Mouse (Mus musculus): Measurements from ENCODE around the gene Olfr1163.
"Not testable (repeated sequence)": the region's sequence is repeated elsewhere in the genome, so short reads cannot be mapped to it uniquely, and the experiment has no call there.

The Olfr1163 gene

DNA sequence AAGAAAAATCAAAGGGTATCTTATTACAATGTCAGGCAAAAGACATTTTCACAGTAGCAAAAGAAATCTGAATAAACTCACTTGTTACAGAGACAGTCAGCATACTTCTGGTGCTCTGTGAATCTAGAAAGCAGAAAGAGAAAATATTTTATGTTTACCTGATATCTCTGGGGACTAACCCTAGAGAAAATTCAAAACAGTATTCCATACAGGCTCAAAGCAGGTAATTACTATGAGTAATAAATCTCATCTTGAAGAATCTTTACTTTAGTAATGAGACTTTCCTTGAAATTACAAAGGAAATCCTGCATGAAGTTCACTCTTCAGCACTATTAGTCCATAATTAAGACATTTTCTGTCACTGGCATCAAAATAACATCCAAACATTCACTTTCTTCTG is at the start of gene Olfr1163:
Gene Olfr1163, minus strand, starts transcription at position 101 of the 400 bp plus-strand sequence.
- no peak for DNase-seq

DNA sequence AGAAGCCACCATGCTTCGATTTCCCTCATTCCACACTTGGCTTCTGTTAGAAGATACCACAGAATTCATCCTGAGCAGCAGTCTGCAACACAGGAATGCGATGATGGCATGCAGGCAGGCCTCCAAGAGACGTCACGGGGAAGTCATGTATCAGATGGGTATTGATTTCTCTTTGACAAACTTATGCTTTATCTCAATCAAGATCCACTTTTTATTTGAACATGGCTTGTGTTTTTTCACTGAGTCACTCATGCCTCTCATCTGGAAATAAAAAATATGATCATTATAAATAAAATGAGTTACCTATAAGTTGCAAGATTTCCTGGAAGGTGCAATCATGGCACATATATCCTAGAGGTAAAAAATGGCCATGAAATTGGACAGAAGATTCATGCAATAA is 22.2 kb upstream of the Olfr1163 start, which contains the start of gene Olfr1164:
Gene Olfr1164, minus strand, starts transcription at position 101 of the 400 bp plus-strand sequence.
- DNase-seq = no peak

DNA sequence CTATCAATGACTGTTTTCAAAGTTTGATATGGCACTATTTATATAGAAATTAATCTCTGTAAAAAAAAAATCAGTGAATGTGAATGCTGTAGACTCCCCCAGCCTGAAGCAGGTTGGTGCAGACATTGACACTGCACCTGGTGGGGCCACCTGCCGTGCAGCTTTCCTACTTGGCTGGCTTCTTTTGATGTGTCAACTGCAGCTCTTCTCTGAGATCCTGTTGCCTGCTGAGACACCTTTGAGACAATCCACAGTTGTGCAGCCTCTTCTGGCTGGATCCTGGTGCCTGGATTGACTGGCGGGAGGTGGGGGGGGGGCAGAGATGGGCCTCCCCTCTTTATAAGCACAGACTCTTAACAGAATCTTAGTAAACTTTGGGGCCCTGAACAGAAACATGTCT is 8.0 kb downstream of the Olfr1163 start:
- no peak for DNase-seq

DNA sequence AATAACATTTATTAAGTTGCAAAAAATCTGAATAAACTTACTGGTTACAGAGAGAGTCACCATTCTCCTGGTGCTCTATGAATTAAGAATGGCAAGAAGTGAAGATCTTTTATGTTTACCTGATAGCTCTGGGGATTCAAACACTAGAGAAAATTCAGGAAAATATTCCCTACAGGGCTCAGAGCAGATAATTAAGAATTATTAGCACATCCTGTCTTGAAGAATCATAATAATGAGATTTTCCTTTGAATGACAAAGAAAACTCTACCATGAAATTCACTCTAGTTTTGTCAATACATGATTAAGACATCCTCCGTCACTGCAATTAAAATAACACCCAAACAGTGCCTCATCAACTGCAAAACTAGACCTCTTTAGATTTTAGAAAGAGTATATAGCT is 20.6 kb downstream of the Olfr1163 start, which contains the start of gene Olfr1162:
Gene Olfr1162, minus strand, starts transcription at position 101 of the 400 bp plus-strand sequence.
- no peak for DNase-seq

DNA sequence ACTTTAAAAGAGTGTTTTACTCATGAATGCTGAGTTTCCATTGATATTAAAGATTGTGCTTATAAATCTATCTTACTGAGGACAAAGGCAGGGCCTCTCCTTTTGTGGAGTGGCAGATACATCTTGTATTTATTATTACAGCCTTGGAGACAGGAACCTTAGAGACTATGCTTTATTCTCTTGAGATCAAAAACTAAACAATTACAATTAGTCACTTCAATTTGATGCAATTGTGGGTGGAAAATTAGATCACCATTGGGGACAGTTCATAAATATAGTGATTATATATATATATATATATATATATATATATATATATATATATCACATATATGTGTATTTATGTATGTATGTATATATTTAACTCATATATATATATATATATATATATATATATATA is 34.0 kb downstream of the Olfr1163 start, which contains the start of gene Olfr73:
Gene Olfr73, minus strand, starts transcription at position 101 of the 400 bp plus-strand sequence.
- DNase-seq = no peak

DNA sequence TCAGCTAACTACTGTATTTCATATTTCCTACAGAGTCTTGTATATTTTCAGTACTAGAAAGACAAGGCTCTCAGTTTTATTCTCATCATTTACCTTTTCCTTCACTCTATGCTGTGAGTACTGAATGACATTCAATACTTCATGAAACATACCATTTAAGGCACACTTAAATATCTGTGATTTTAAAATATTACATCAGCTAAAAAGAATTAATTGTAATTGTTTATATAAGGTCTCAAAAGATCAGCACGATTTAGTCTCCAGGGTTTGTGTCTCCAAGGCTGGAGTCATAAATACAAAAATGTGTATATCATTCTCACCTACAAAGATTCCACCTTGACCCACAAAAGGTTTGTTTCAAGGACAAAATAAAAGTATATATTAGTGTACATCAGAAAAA is 49.2 kb downstream of the Olfr1163 start, which contains the start of gene Olfr1161:
Gene Olfr1161, plus strand, starts transcription at position 301 of the 400 bp plus-strand sequence.
- DNase-seq = not testable (repeated sequence)
